Mouse (Mus musculus) liver, adult 2 months (tissue): Measurements from ENCODE around the gene Fcrla.

Experiments
- CTCF ChIP-seq: fragments of 200-500 bp; IDR thresholded peaks from 2 replicates; pipeline ENCODE4 v1.5.1; 2011; ENCODE audit warnings: low read depth, low read length, control low read depth
- POLR2A ChIP-seq: fragments of 200-500 bp; IDR thresholded peaks from 2 replicates; pipeline ENCODE4 v1.6.1; 2011; ENCODE audit warnings: low read length, control low read depth; ENCODE audit not compliant: insufficient read depth; ENCODE audit errors: extremely low read depth

DNA sequence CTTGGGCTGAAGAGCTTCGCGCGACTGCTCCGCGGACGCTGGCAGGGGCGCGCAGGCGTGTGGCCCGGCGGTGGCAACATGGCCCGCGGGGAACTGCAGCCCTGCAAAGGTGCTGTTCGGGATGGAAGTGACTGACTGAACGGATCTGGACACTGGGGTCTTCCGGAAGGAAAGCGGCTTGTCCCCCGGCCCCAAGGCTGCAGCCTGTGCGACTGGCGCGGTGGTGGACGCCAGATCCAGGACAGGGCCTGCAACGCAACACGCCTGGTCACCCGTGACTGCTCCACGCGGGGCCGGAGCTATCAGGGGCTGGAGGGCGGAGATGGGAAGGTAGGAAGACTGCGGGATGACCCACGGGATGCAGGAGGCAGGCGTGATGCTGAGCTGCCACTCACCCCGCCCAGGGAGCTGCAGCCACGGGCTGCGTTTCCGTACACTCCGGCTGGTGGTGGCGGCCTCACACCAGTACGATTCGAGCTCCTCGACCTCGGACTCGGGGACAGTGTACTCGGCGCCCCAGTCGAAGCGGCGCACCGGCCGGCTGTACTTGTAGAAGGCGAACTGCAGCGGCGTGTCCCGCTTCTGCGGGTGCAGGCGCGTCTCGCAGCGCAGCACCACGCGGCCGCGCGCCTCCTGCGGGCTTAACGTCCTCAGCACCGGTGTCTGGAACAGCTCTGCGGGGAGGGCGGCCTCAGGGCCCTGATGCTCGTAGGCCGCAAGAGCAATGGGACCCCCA is 19.8 kb downstream of the Fcrla start:
- no peak for TF ChIP-seq CTCF
- no peak for TF ChIP-seq POLR2A
